Mouse (Mus musculus): ENCODE data around the gene Nras. TPM values are rescaled to one million over a fixed set of nuclear protein-coding genes. Genes with fewer than 3 reads are reported as not detected.
A peak's percentile ranks its signal among the peaks of the same experiment; 100 is the strongest.

Nras gene
- 10 to 100 TPM; 60.0 to 69.0 TPM for total RNA-seq (2021)
- long read RNA-seq, experiment 1, full-length matches to known transcripts = 40 of 51 reads
- long read RNA-seq, experiment 1, partial matches to known transcripts = 4 of 51 reads
- long read RNA-seq, experiment 1, other reads (novel, unspliced or antisense) = 7 of 51 reads
- long read RNA-seq, experiment 2, full-length matches to known transcripts = 33 of 35 reads
- long read RNA-seq, experiment 2, partial matches to known transcripts = 0 of 35 reads
- long read RNA-seq, experiment 2, other reads (novel, unspliced or antisense) = 2 of 35 reads

DNA sequence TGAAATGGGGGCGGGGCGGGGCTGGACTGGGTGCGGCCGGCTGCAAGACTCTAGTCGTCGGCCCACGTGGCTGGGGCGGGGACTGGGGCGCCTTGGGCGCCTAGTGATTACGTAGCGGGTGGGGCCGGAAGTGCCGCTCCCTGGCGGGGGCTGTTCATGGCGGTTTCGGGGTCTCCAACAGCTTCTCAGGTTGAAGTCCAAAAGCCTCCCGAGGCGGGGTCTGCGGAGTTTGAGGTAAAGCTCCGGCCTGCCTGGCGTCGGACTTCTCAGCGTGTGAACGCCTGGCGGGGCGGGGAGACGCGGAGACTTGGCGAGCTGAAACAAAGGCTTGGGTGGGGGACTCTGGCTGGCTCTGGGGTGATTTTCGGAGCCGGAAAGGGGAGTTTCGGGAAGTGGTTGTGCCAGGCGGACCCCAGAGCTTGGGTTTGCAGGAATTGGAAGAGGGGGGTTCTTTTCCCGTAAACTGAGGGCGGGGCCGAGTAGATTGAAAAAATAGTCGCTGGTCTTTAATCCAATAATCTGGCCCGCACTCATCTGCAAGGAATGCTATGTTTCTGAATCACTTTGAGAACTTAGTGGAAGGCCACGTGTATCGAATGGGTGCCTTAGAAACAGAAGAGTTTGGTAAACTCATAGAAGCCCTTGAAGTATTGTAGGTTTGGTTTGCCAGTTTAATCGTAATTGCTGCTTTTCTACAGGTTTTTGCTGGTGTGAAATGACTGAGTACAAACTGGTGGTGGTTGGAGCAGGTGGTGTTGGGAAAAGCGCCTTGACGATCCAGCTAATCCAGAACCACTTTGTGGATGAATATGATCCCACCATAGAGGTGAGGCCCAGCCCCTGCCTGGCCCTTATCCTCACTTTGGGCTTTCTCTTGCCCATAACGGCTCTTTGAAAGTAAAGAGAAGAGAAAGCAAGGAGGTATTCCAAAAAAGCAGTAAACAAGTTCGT, at the start of gene Nras:
Gene Nras (plus strand): TSS at position 79 of the 951 bp plus-strand sequence.
- peak; percentile 92 to 94 for DNase-seq (ENCODE audit: extremely low spot score in 1 of 2, low spot score in 2 of 2)
- H3K4me3 ChIP-seq = peak within 1 kb of the TSS; percentile 71
- TF ChIP-seq CTCF (IDR thresholded peaks at IDR 0.05) = no peak; the same call in 1 of the 2 replicates
- peak within 1 kb of the TSS; percentile 89 for H3K27ac ChIP-seq
- intact Hi-C loops (cut with DNase I) = loop anchor here (2.0 to 10.0 kb wide), 3 partner anchors 36 to 696 kb away; partner anchors contain the start of genes Bcas2 and Csde1

GRCm38 (mm10) chr3:103017350-103017749, 40.7 kb upstream of the Nras start:
- intact Hi-C loops (cut with DNase I) = no loop called here
- DNase-seq (ENCODE audit: extremely low spot score in 1 of 2, low spot score in 2 of 2) = no peak
- Histone ChIP-seq H3K27ac (no peak overlapping the region), H3K4me3 (no peak overlapping the region)
- no peak for TF ChIP-seq CTCF (IDR thresholded peaks at IDR 0.05)

GRCm38 (mm10) chr3:103019462-103019861, 38.6 kb upstream of the Nras start:
- Histone ChIP-seq H3K4me3 (peak overlapping the region; percentile 72; the same call in 1 of the 2 replicates), H3K27ac (peak overlapping the region; percentile 99)
- intact Hi-C loops (cut with DNase I) = no loop called here
- no peak for DNase-seq (ENCODE audit: extremely low spot score in 1 of 2, low spot score in 2 of 2)
- no peak for TF ChIP-seq CTCF (IDR thresholded peaks at IDR 0.05)

GRCm38 (mm10) chr3:103020249-103020942, 37.7 kb upstream of the Nras start, which contains the start of gene Csde1:
Gene Csde1 (plus strand): TSS chr3:103020426.
- intact Hi-C loops (cut with DNase I) = loop anchor here (1.0 to 5.0 kb wide), 3 partner anchors 25 to 150 kb away; partner anchors contain the start of genes Bcas2, Nras and Sike1
- peak; percentile 97 to 98 for DNase-seq (ENCODE audit: extremely low spot score in 1 of 2, low spot score in 2 of 2)
- no peak; the same call in 1 of the 2 replicates for TF ChIP-seq CTCF (IDR thresholded peaks at IDR 0.05)
- H3K27ac ChIP-seq = peak within 1 kb of the TSS; percentile 99
- H3K4me3 ChIP-seq = peak within 1 kb of the TSS; percentile 72

GRCm38 (mm10) chr3:103020943-103021638, 37.0 kb upstream of the Nras start:
- intact Hi-C loops (cut with DNase I) = loop anchor here (1.0 to 5.0 kb wide), 3 partner anchors 26 to 150 kb away; partner anchors contain the start of genes Bcas2, Nras and Sike1
- peak overlapping the region; percentile 72 for H3K4me3 ChIP-seq
- DNase-seq (ENCODE audit: extremely low spot score in 1 of 2, low spot score in 2 of 2) = peak; percentile 88 to 89
- no peak for TF ChIP-seq CTCF (IDR thresholded peaks at IDR 0.05)
- peak overlapping the region; percentile 99 for H3K27ac ChIP-seq

DNA sequence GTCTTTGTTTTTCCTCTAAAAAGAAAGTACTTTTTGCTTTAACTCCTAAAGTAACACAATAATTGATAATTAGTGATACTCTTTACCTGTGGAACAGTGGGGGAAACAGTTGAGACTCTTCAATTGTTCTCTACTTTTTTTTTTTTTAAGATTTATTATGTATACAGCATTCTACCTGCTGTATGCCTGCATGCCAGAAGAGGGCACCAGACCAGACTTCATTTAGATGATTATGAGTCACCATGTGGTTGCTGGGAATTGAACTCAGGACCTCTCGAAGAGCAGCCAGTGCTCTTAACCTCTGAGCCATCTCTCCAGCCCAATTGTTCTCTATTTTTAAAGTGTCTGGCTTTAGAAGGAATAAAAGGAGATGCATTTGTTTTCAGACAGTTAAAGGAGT, 31.9 kb upstream of the Nras start:
- intact Hi-C loops (cut with DNase I) = no loop called here
- peak; percentile 35 for TF ChIP-seq CTCF (IDR thresholded peaks at IDR 0.05)
- Histone ChIP-seq H3K27ac (no peak overlapping the region), H3K4me3 (no peak overlapping the region)
- DNase-seq (ENCODE audit: extremely low spot score in 1 of 2, low spot score in 2 of 2) = no peak

DNA sequence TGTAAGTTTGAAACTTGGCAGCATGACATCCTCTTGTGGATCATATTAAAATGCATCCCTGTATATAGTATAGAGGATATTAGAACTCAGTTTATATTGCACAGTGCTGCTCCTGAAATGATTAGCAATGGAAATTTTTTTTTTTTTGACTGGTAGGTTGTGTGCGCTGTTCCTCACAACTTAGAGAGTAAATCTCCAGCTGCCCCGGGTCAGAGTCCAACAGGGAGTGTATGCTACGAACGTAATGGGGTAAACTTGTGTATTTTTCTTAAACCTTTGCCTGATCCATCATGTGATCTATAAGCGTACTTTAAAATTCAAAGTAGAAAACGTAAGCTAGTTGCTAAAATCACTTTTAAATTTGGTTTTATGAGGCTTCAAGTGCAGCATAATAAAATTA, 17.8 kb upstream of the Nras start:
- intact Hi-C loops (cut with DNase I) = loop anchor here (5.0 kb wide), 1 partner anchor 297 kb away; no protein-coding TSS in a partner anchor
- no peak for DNase-seq (ENCODE audit: extremely low spot score in 1 of 2, low spot score in 2 of 2)
- Histone ChIP-seq H3K4me3 (no peak overlapping the region), H3K27ac (no peak overlapping the region)
- no peak for TF ChIP-seq CTCF (IDR thresholded peaks at IDR 0.05)

GRCm38 (mm10) chr3:103040861-103041379, 17.2 kb upstream of the Nras start:
- no peak for DNase-seq (ENCODE audit: extremely low spot score in 1 of 2, low spot score in 2 of 2)
- H3K27ac ChIP-seq = no peak overlapping the region
- H3K4me3 ChIP-seq = no peak overlapping the region
- intact Hi-C loops (cut with DNase I) = loop anchor here (5.0 kb wide), 1 partner anchor 296 kb away; no protein-coding TSS in a partner anchor
- no peak for TF ChIP-seq CTCF (IDR thresholded peaks at IDR 0.05)

GRCm38 (mm10) chr3:103056016-103056595, 2.0 kb upstream of the Nras start:
- no peak for DNase-seq (ENCODE audit: extremely low spot score in 1 of 2, low spot score in 2 of 2)
- intact Hi-C loops (cut with DNase I) = loop anchor here (5.0 to 10.0 kb wide), 2 partner anchors 34 to 699 kb away; partner anchors contain the start of gene Csde1

GRCm38 (mm10) chr3:103057752-103058151, 333 bp upstream of the Nras start:
- intact Hi-C loops (cut with DNase I) = loop anchor here (2.0 to 10.0 kb wide), 3 partner anchors 35 to 697 kb away; partner anchors contain the start of genes Bcas2 and Csde1
- Histone ChIP-seq H3K4me3 (peak overlapping the region; percentile 71), H3K27ac (no peak overlapping the region; the same call in 1 of the 2 replicates)
- no peak for TF ChIP-seq CTCF (IDR thresholded peaks at IDR 0.05)
- DNase-seq (ENCODE audit: extremely low spot score in 1 of 2, low spot score in 2 of 2) = peak in 1 of 2 experiments; percentile 17

More at GRCm38 (mm10) chr3:103056016-103056595, 2.0 kb upstream of the Nras start:
- Histone ChIP-seq H3K27ac (no peak overlapping the region), H3K4me3 (no peak overlapping the region)
- no peak for TF ChIP-seq CTCF (IDR thresholded peaks at IDR 0.05)
